Mouse (Mus musculus) bone marrow, adult 2 months (tissue): ENCODE results near the gene Slc7a4.

Experiments used
- CTCF ChIP-seq: fragments of 200-500 bp; IDR thresholded peaks from 2 replicates; pipeline ENCODE4 v1.5.1; 2011; ENCODE audit warnings: low read length, control low read depth; ENCODE audit not compliant: control insufficient read depth, insufficient read depth
- POLR2A ChIP-seq: fragments of 200-500 bp; IDR thresholded peaks from 2 replicates; pipeline ENCODE4 v1.6.1; 2011; ENCODE audit warnings: low read depth, mild to moderate bottlenecking, control low read depth, low read length, borderline replicate concordance; ENCODE audit not compliant: control insufficient read depth

- TF ChIP-seq CTCF (no peak), POLR2A (no peak)
Observed at GRCm38 (mm10) chr16:17575870-17576824, 6.9 kb downstream of the Slc7a4 start.
